Mouse (Mus musculus) spleen, adult 2 months (tissue): Measurements from ENCODE around the gene Mrpl55. TPM values are rescaled to one million over a fixed set of nuclear protein-coding genes. Genes with fewer than 3 reads are reported as not detected.

Source experiments
- DNase-seq, 2 experiments: peaks; one replicate each; pipeline versions ENCODE4 v3.0.0 to v3.0.0-alpha.2; 2012 to 2021; ENCODE audit warnings: low spot score in 2 of 2, low read depth in 1 of 2
- H3K27ac ChIP-seq: fragments of 200-500 bp; 2 replicates; pipeline ENCODE4 v1.5.1; 2012; ENCODE audit warnings: low read length, inconsistent platforms; ENCODE audit not compliant: insufficient read depth
- H3K27me3 ChIP-seq: fragments of 200-500 bp; 2 replicates; pipeline ENCODE4 v1.6.1; 2012; ENCODE audit warnings: mild to moderate bottlenecking, moderate library complexity, low read length, inconsistent platforms; ENCODE audit not compliant: control insufficient read depth, insufficient read depth
- H3K36me3 ChIP-seq: fragments of 200-500 bp; 2 replicates; pipeline ENCODE4 v1.6.1; 2012; ENCODE audit warnings: mild to moderate bottlenecking, low read length, inconsistent platforms; ENCODE audit not compliant: control insufficient read depth, insufficient read depth
- H3K4me1 ChIP-seq: fragments of 200-500 bp; 2 replicates; pipeline ENCODE4 v1.6.1; 2011; ENCODE audit warnings: inconsistent platforms; ENCODE audit not compliant: control insufficient read depth, insufficient read depth, insufficient read length
- H3K4me3 ChIP-seq: fragments of 200-500 bp; 2 replicates; pipeline ENCODE4 v1.5.1; 2011; ENCODE audit warnings: mild to moderate bottlenecking, inconsistent platforms; ENCODE audit not compliant: insufficient read depth, insufficient read length; ENCODE audit errors: extremely low read depth
- CTCF ChIP-seq: fragments of 200-500 bp; IDR thresholded peaks from 2 replicates; pipeline ENCODE4 v1.5.1; 2011; ENCODE audit warnings: mild to moderate bottlenecking, inconsistent platforms; ENCODE audit not compliant: insufficient read depth, insufficient read length, insufficient replicate concordance; ENCODE audit errors: extremely low read depth
- POLR2A ChIP-seq: fragments of 200-500 bp; IDR thresholded peaks from 2 replicates; pipeline ENCODE4 v1.6.1; 2011; ENCODE audit warnings: low read depth, low read length, inconsistent platforms
- WGBS: fragments of 180-500 bp; shearing (Covaris S2); methylation state at CpG from one replicate; pipeline ENCODE4 v1.1.7; 2018; 5-methylcytosine and 5-hydroxymethylcytosine counted together
- polyA plus RNA-seq: library from polyadenylated mRNA; depleted of rRNA; stranded (reverse); fragments of >200 nt; gene quantifications from 2 replicates; pipeline ENCODE4 v1.2.3, GENCODE M21; 2012; rRNA removed

Mrpl55 gene
- polyA plus RNA-seq, 1 experiment: 16.1 TPM

DNA sequence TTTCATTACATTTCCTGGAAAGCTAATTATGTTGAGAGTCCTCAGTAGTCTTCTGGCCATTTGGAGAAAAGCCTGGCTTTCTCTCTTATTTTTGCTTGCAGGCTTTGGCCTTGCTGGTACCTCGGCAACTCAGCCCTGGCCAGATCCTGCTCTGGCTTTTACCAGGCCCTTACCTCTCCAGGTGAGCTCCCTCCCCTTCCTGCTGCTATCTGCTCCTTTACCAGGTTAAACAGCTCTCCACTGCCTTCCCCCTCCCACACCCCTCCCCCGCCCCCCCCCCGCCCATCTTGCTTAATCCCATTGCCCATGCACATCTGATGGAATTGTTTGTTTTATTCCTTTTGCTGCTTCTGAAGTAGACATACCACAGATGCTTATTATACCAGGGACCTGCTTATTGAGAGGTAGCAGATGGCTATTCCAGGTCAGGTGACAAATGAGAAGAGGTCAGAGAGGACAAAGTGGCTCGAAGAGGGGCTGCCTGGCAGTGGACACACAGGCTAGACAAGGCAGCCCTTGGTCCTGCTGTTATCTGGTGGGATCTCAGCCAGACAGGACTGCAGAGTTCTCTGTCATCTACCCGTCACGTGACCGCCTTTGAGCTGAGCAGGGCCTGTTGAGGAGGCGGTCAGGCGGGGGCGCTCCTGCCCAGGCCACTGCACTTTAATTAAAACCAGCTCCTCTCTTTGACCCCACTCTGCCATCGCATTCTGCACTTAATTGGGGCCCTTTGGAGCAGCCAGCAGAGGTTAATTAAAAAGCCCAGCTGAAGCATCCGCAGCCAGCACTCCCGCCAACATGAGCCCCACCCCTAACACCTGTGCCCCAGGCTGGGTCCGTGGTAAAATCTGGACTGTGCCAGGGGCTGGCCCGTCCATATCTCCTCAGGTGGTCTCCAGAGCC lies 36.5 kb downstream of the Mrpl55 start:
- peak in 1 of 2 experiments; percentile 60 for DNase-seq
- H3K27ac ChIP-seq: no peak overlapping the region
- H3K4me1 ChIP-seq: no peaks in the 10 kb centered on the region
- no peaks in the 10 kb centered on the region for H3K36me3 ChIP-seq
- no peaks in the 10 kb centered on the region for H3K27me3 ChIP-seq
- WGBS: 16% methylated on average over 15 of the region's 15 CpGs
- TF ChIP-seq POLR2A (no peak), CTCF (no peak)
- H3K4me3 ChIP-seq: no peak overlapping the region

DNA sequence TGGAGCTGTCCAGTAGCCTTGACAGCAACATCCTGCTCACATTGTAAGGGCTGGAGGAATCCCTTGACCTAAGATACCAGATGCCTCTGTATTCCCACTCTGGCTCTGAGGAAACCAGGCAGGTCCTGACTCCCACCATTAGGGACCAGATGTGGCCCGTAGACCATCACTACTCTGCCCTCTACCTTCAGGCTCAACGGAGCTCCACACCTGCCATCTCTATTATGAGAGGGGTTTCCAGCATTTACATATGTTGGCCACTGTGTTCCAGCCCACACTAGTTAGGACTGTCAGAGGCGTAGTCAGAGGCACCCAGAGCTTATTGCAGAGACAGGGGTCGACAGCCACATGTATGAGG lies 37.1 kb downstream of the Mrpl55 start:
- DNase-seq: no peak
- Histone ChIP-seq H3K27me3 (no peaks in the 10 kb centered on the region), H3K27ac (no peak overlapping the region), H3K4me3 (no peak overlapping the region), H3K36me3 (no peaks in the 10 kb centered on the region), H3K4me1 (no peaks in the 10 kb centered on the region)
- WGBS: 66% methylated on average over 4 of the region's 4 CpGs
- TF ChIP-seq POLR2A: no peak
- no peak for TF ChIP-seq CTCF

- Histone ChIP-seq H3K27me3 (no peaks in the 10 kb centered on the region), H3K27ac (no peak overlapping the region), H3K36me3 (no peaks in the 10 kb centered on the region), H3K4me3 (no peak overlapping the region), H3K4me1 (no peaks in the 10 kb centered on the region)
- TF ChIP-seq POLR2A (no peak), CTCF (no peak)
- WGBS: 83% methylated on average over 4 of the region's 4 CpGs
- DNase-seq: no peak
Observed at GRCm38 (mm10) chr11:59239796-59240195, 37.5 kb downstream of the Mrpl55 start.

DNA sequence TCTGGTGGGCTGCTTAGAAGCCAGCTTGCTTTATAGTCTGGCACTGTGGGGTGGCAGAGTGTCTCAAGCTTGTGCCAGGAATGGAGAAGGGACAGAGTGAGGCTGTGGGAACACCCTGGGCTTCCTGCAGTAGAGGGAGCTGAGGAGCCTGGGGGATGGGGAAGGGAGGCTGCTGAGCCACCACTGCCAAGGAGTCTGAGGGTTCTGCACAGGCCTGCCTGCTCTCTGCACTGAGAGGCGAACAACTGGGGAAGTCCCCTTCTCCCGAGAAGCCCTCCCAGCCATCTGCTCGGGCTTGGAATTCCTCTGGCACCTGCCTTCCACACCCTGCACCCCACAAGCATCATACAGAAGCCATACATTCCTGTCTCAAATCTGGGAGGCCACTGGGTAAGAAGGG lies 39.6 kb downstream of the Mrpl55 start:
- Histone ChIP-seq H3K4me3 (no peak overlapping the region), H3K36me3 (no peaks in the 10 kb centered on the region), H3K27me3 (no peaks in the 10 kb centered on the region), H3K4me1 (no peaks in the 10 kb centered on the region), H3K27ac (no peak overlapping the region)
- TF ChIP-seq CTCF: no peak
- TF ChIP-seq POLR2A: no peak
- no peak for DNase-seq
- WGBS: 35% methylated on average over 3 of the region's 3 CpGs

DNA sequence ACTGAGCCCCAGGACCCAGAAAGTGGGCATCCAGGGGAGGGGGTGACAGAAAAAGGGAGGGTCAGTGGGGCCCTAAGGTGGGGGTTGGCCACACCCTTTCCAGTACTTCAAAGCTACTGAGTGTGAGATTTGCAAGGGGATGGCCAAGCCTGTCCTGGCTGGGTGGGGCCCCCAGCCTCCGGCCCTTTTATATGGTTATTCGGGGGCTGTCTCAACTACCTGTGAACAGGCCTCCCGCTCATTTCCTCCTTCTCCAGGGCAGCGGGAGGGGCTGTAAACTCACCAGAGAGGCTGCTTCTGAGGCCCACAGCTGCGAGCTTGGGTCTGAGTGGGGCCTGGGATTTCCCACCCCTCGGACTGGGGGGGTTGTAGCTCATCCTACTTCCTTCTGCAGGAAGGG lies 41.6 kb downstream of the Mrpl55 start:
- no peak for DNase-seq
- no peaks in the 10 kb centered on the region for H3K27me3 ChIP-seq
- no peaks in the 10 kb centered on the region for H3K36me3 ChIP-seq
- H3K4me3 ChIP-seq: no peak overlapping the region
- WGBS: 25% methylated on average over 6 of the region's 6 CpGs
- H3K27ac ChIP-seq: no peak overlapping the region
- no peaks in the 10 kb centered on the region for H3K4me1 ChIP-seq
- TF ChIP-seq POLR2A: no peak
- TF ChIP-seq CTCF: no peak

- H3K36me3 ChIP-seq: no peaks in the 10 kb centered on the region
- no peaks in the 10 kb centered on the region for H3K4me1 ChIP-seq
- 3% methylated on average over 10 of the region's 10 CpGs for WGBS
- TF ChIP-seq CTCF (no peak), POLR2A (no peak)
- DNase-seq: no peak
- H3K27ac ChIP-seq: no peak overlapping the region
- H3K27me3 ChIP-seq: 0 out of 2 replicates have a peak, but pooled peaks cover 1% of the 10 kb centered on the region
- H3K4me3 ChIP-seq: no peak overlapping the region
Observed at GRCm38 (mm10) chr11:59248101-59248500, 45.8 kb downstream of the Mrpl55 start.

Other genes starting within 250 kb of the Mrpl55 start
- gene Hist3h2a, start 247.8 kb upstream of the Mrpl55 start, polyA plus RNA-seq: 14.8 and 20.0 TPM in 2 replicates
- gene Trim17, start 247.8 kb upstream of the Mrpl55 start, polyA plus RNA-seq: 0.06 and 0.23 TPM in 2 replicates
- gene Trim11, start 224.4 kb upstream of the Mrpl55 start, polyA plus RNA-seq: 55.6 and 62.0 TPM in 2 replicates
- gene Obscn, start 66.1 kb upstream of the Mrpl55 start, polyA plus RNA-seq: 1.2 and 1.6 TPM in 2 replicates
- gene Iba57, start 38.7 kb upstream of the Mrpl55 start, polyA plus RNA-seq: 6.3 and 6.5 TPM in 2 replicates
- 3.4 and 4.1 TPM in 2 replicates for gene Gjc2, start 19.3 kb upstream of the Mrpl55 start, polyA plus RNA-seq
- 40.9 and 52.3 TPM in 2 replicates for gene Guk1, start 10.3 kb upstream of the Mrpl55 start, polyA plus RNA-seq
- 19.9 and 25.0 TPM in 2 replicates for gene 2310033P09Rik, start 5.8 kb downstream of the Mrpl55 start, polyA plus RNA-seq
- 252 and 312 TPM in 2 replicates for gene Arf1, start 25.8 kb downstream of the Mrpl55 start, polyA plus RNA-seq
- 0.04 TPM in 1 of 2 replicates, not detected in the other for gene Wnt3a, start 88.3 kb downstream of the Mrpl55 start, polyA plus RNA-seq
- gene Wnt9a, start 104.4 kb downstream of the Mrpl55 start, polyA plus RNA-seq: 0.33 and 0.40 TPM in 2 replicates
- gene Prss38, start 173.2 kb downstream of the Mrpl55 start, polyA plus RNA-seq: not detected in 2 replicates
- gene Jmjd4, start 247.6 kb downstream of the Mrpl55 start, polyA plus RNA-seq: 4.6 and 4.7 TPM in 2 replicates
- 10.8 and 12.2 TPM in 2 replicates for gene Snap47, start 248.7 kb downstream of the Mrpl55 start, polyA plus RNA-seq